Mouse (Mus musculus): ENCODE results near the gene Il17ra. TPM values are rescaled to one million over a fixed set of nuclear protein-coding genes. Genes with fewer than 3 reads are reported as not detected.

Gene Il17ra
- polyA plus RNA-seq, 1 experiment from 2014 or later = 3.2 TPM

GRCm38 (mm10) chr6:120466609-120467329, 3.7 kb downstream of the Il17ra start:
- ATAC-seq (ENCODE audit: insufficient number of reproducible peaks, insufficient read depth, low FRiP score, low read depth) = no peak
- no peak overlapping the region for H3K27ac ChIP-seq (ENCODE audit: low read length)
- no peak overlapping the region for H3K4me3 ChIP-seq (ENCODE audit: low read depth, low read length)
- H3K9me3 ChIP-seq (ENCODE audit: control insufficient read depth, low read depth, low read length) = no peaks in the 10 kb centered on the region
- H3K36me3 ChIP-seq (ENCODE audit: control insufficient read depth, insufficient read depth, low read length) = no peaks in the 10 kb centered on the region
- no peak overlapping the region for H3K9ac ChIP-seq (replicated peaks; ENCODE audit: low read depth, low read length)
- WGBS = 79% methylated on average over 10 of the region's 10 CpGs
- peaks cover 8% of the 10 kb centered on the region; the same call in 1 of the 2 replicates for H3K27me3 ChIP-seq (ENCODE audit: control insufficient read depth, insufficient read depth, low read length)
- H3K4me1 ChIP-seq (ENCODE audit: control insufficient read depth, insufficient read depth, low read length) = peaks cover 13% of the 10 kb centered on the region; the same call in 1 of the 2 replicates
- no peak overlapping the region for H3K4me2 ChIP-seq (replicated peaks; ENCODE audit: low read depth, low read length)

GRCm38 (mm10) chr6:120468259-120468658, 5.2 kb downstream of the Il17ra start:
- ATAC-seq (ENCODE audit: insufficient number of reproducible peaks, insufficient read depth, low FRiP score, low read depth) = no peak
- H3K27ac ChIP-seq (ENCODE audit: low read length) = no peak overlapping the region
- 93% methylated on average over 4 of the region's 4 CpGs for WGBS
- H3K4me2 ChIP-seq (replicated peaks; ENCODE audit: low read depth, low read length) = no peak overlapping the region
- no peak overlapping the region for H3K9ac ChIP-seq (replicated peaks; ENCODE audit: low read depth, low read length)
- no peak overlapping the region for H3K4me3 ChIP-seq (ENCODE audit: low read depth, low read length)
- H3K9me3 ChIP-seq (ENCODE audit: control insufficient read depth, low read depth, low read length) = no peaks in the 10 kb centered on the region
- H3K4me1 ChIP-seq (ENCODE audit: control insufficient read depth, insufficient read depth, low read length) = peaks cover 10% of the 10 kb centered on the region; the same call in 1 of the 2 replicates
- no peaks in the 10 kb centered on the region for H3K36me3 ChIP-seq (ENCODE audit: control insufficient read depth, insufficient read depth, low read length)
- 0 out of 2 replicates have a peak, but pooled peaks cover 4% of the 10 kb centered on the region for H3K27me3 ChIP-seq (ENCODE audit: control insufficient read depth, insufficient read depth, low read length)

GRCm38 (mm10) chr6:120469268-120469667, 6.2 kb downstream of the Il17ra start:
- no peaks in the 10 kb centered on the region for H3K9me3 ChIP-seq (ENCODE audit: control insufficient read depth, low read depth, low read length)
- no peaks in the 10 kb centered on the region for H3K27me3 ChIP-seq (ENCODE audit: control insufficient read depth, insufficient read depth, low read length)
- peaks cover 3% of the 10 kb centered on the region; the same call in 1 of the 2 replicates for H3K4me1 ChIP-seq (ENCODE audit: control insufficient read depth, insufficient read depth, low read length)
- 64% methylated on average over 3 of the region's 3 CpGs for WGBS
- H3K9ac ChIP-seq (replicated peaks; ENCODE audit: low read depth, low read length) = no peak overlapping the region
- no peak for ATAC-seq (ENCODE audit: insufficient number of reproducible peaks, insufficient read depth, low FRiP score, low read depth)
- no peaks in the 10 kb centered on the region for H3K36me3 ChIP-seq (ENCODE audit: control insufficient read depth, insufficient read depth, low read length)
- H3K27ac ChIP-seq (ENCODE audit: low read length) = no peak overlapping the region
- no peak overlapping the region for H3K4me2 ChIP-seq (replicated peaks; ENCODE audit: low read depth, low read length)
- no peak overlapping the region for H3K4me3 ChIP-seq (ENCODE audit: low read depth, low read length)

- no peak overlapping the region for H3K4me3 ChIP-seq (ENCODE audit: low read depth, low read length)
- no peaks in the 10 kb centered on the region for H3K9me3 ChIP-seq (ENCODE audit: control insufficient read depth, low read depth, low read length)
- H3K9ac ChIP-seq (replicated peaks; ENCODE audit: low read depth, low read length) = no peak overlapping the region
- no peak overlapping the region for H3K27ac ChIP-seq (ENCODE audit: low read length)
- ATAC-seq (ENCODE audit: insufficient number of reproducible peaks, insufficient read depth, low FRiP score, low read depth) = no peak
- no peaks in the 10 kb centered on the region for H3K36me3 ChIP-seq (ENCODE audit: control insufficient read depth, insufficient read depth, low read length)
- H3K4me2 ChIP-seq (replicated peaks; ENCODE audit: low read depth, low read length) = no peak overlapping the region
- H3K4me1 ChIP-seq (ENCODE audit: control insufficient read depth, insufficient read depth, low read length) = no peaks in the 10 kb centered on the region
- no peaks in the 10 kb centered on the region for H3K27me3 ChIP-seq (ENCODE audit: control insufficient read depth, insufficient read depth, low read length)
These were observed 6.7 kb downstream of the Il17ra start for GRCm38 (mm10) chr6:120469770-120470169.

- no peak overlapping the region for H3K4me3 ChIP-seq (ENCODE audit: low read depth, low read length)
- WGBS = 73% methylated on average over 1 of the region's 1 CpGs
- no peak overlapping the region for H3K27ac ChIP-seq (ENCODE audit: low read length)
- H3K27me3 ChIP-seq (ENCODE audit: control insufficient read depth, insufficient read depth, low read length) = no peaks in the 10 kb centered on the region
- no peaks in the 10 kb centered on the region for H3K4me1 ChIP-seq (ENCODE audit: control insufficient read depth, insufficient read depth, low read length)
- no peak overlapping the region for H3K9ac ChIP-seq (replicated peaks; ENCODE audit: low read depth, low read length)
- no peaks in the 10 kb centered on the region for H3K36me3 ChIP-seq (ENCODE audit: control insufficient read depth, insufficient read depth, low read length)
- H3K4me2 ChIP-seq (replicated peaks; ENCODE audit: low read depth, low read length) = no peak overlapping the region
- H3K9me3 ChIP-seq (ENCODE audit: control insufficient read depth, low read depth, low read length) = no peaks in the 10 kb centered on the region
- ATAC-seq (ENCODE audit: insufficient number of reproducible peaks, insufficient read depth, low FRiP score, low read depth) = no peak
These were observed 7.6 kb downstream of the Il17ra start for GRCm38 (mm10) chr6:120470666-120471065.

- H3K27ac ChIP-seq (ENCODE audit: low read length) = no peak overlapping the region
- H3K4me3 ChIP-seq (ENCODE audit: low read depth, low read length) = no peak overlapping the region
- no peak for ATAC-seq (ENCODE audit: insufficient number of reproducible peaks, insufficient read depth, low FRiP score, low read depth)
- no peak overlapping the region for H3K4me2 ChIP-seq (replicated peaks; ENCODE audit: low read depth, low read length)
- no peaks in the 10 kb centered on the region for H3K36me3 ChIP-seq (ENCODE audit: control insufficient read depth, insufficient read depth, low read length)
- H3K9ac ChIP-seq (replicated peaks; ENCODE audit: low read depth, low read length) = no peak overlapping the region
- H3K9me3 ChIP-seq (ENCODE audit: control insufficient read depth, low read depth, low read length) = no peaks in the 10 kb centered on the region
- H3K27me3 ChIP-seq (ENCODE audit: control insufficient read depth, insufficient read depth, low read length) = no peaks in the 10 kb centered on the region
- H3K4me1 ChIP-seq (ENCODE audit: control insufficient read depth, insufficient read depth, low read length) = no peaks in the 10 kb centered on the region
- WGBS = 21% methylated on average over 5 of the region's 5 CpGs
These were observed 9.0 kb downstream of the Il17ra start for GRCm38 (mm10) chr6:120471991-120472441.

GRCm38 (mm10) chr6:120472455-120473140, 9.6 kb downstream of the Il17ra start:
- Histone ChIP-seq H3K4me1 (ENCODE audit: control insufficient read depth, insufficient read depth, low read length) (no peaks in the 10 kb centered on the region), H3K9ac (replicated peaks; ENCODE audit: low read depth, low read length) (no peak overlapping the region), H3K9me3 (ENCODE audit: control insufficient read depth, low read depth, low read length) (no peaks in the 10 kb centered on the region), H3K4me2 (replicated peaks; ENCODE audit: low read depth, low read length) (no peak overlapping the region), H3K27ac (ENCODE audit: low read length) (no peak overlapping the region), H3K27me3 (ENCODE audit: control insufficient read depth, insufficient read depth, low read length) (no peaks in the 10 kb centered on the region), H3K36me3 (ENCODE audit: control insufficient read depth, insufficient read depth, low read length) (no peaks in the 10 kb centered on the region), H3K4me3 (ENCODE audit: low read depth, low read length) (no peak overlapping the region)
- ATAC-seq (ENCODE audit: insufficient number of reproducible peaks, insufficient read depth, low FRiP score, low read depth) = no peak
- WGBS = 38% methylated on average over 8 of the region's 8 CpGs

GRCm38 (mm10) chr6:120473427-120473826, 10.4 kb downstream of the Il17ra start:
- peak; percentile 11; the same call in 1 of the 2 replicates for ATAC-seq (ENCODE audit: insufficient number of reproducible peaks, insufficient read depth, low FRiP score, low read depth)
- H3K4me1 ChIP-seq (ENCODE audit: control insufficient read depth, insufficient read depth, low read length) = no peaks in the 10 kb centered on the region
- no peak overlapping the region for H3K4me3 ChIP-seq (ENCODE audit: low read depth, low read length)
- WGBS = 56% methylated on average over 5 of the region's 5 CpGs
- H3K9me3 ChIP-seq (ENCODE audit: control insufficient read depth, low read depth, low read length) = no peaks in the 10 kb centered on the region
- H3K36me3 ChIP-seq (ENCODE audit: control insufficient read depth, insufficient read depth, low read length) = no peaks in the 10 kb centered on the region
- no peak overlapping the region for H3K27ac ChIP-seq (ENCODE audit: low read length)
- no peak overlapping the region for H3K4me2 ChIP-seq (replicated peaks; ENCODE audit: low read depth, low read length)
- no peak overlapping the region for H3K9ac ChIP-seq (replicated peaks; ENCODE audit: low read depth, low read length)
- H3K27me3 ChIP-seq (ENCODE audit: control insufficient read depth, insufficient read depth, low read length) = no peaks in the 10 kb centered on the region
